Mouse (Mus musculus) thymus, adult 2 months (tissue): ENCODE measurements around the gene Setd2. TPM values are rescaled to one million over a fixed set of nuclear protein-coding genes. Genes with fewer than 3 reads are reported as not detected.

ENCODE experiments used
- DNase-seq: peaks from one replicate; pipeline ENCODE4 v3.0.0; 2021
- H3K27ac ChIP-seq: fragments of 200-500 bp; 2 replicates; pipeline ENCODE4 v1.5.1; 2012; ENCODE audit warnings: low read length, control low read depth; ENCODE audit not compliant: control insufficient read depth, insufficient read depth
- H3K27me3 ChIP-seq: fragments of 200-500 bp; 2 replicates; pipeline ENCODE4 v1.6.1; 2012; ENCODE audit warnings: mild to moderate bottlenecking, low read length, moderate library complexity, mixed read lengths; ENCODE audit not compliant: control insufficient read depth, insufficient read depth
- H3K36me3 ChIP-seq: fragments of 200-500 bp; 2 replicates; pipeline ENCODE4 v1.6.1; 2012; ENCODE audit warnings: mild to moderate bottlenecking, low read length, moderate library complexity; ENCODE audit not compliant: control insufficient read depth, insufficient read depth
- H3K4me1 ChIP-seq: fragments of 200-500 bp; replicated peaks from 2 replicates; pipeline ENCODE4 v1.6.1; 2012; ENCODE audit warnings: low read length; ENCODE audit not compliant: control insufficient read depth, insufficient read depth
- H3K4me3 ChIP-seq: fragments of 200-500 bp; 2 replicates; pipeline ENCODE4 v1.5.1; 2012; ENCODE audit warnings: mild to moderate bottlenecking, low read length, control low read depth, moderate library complexity; ENCODE audit not compliant: control insufficient read depth, insufficient read depth
- CTCF ChIP-seq: fragments of 200-500 bp; IDR thresholded peaks from 2 replicates; pipeline ENCODE4 v1.5.1; 2012; ENCODE audit warnings: mild to moderate bottlenecking, control low read depth, low read length, moderate library complexity, borderline replicate concordance; ENCODE audit not compliant: control insufficient read depth, poor library complexity, insufficient read depth; ENCODE audit errors: extremely low read depth
- POLR2A ChIP-seq: fragments of 200-500 bp; IDR thresholded peaks from 2 replicates; pipeline ENCODE4 v1.6.1; 2012; ENCODE audit warnings: mild to moderate bottlenecking, low read length, control low read depth, moderate library complexity; ENCODE audit not compliant: control insufficient read depth, poor library complexity, insufficient read depth; ENCODE audit errors: extremely low read depth
- WGBS: fragments of 180-500 bp; shearing (Covaris S2); methylation state at CpG from one replicate; pipeline ENCODE4 v1.1.7; 2018; 5-methylcytosine and 5-hydroxymethylcytosine counted together
- polyA plus RNA-seq: library from polyadenylated mRNA; depleted of rRNA; stranded (reverse); fragments of >200 nt; gene quantifications from 2 replicates; pipeline ENCODE4 v1.2.3, GENCODE M21; 2012

Setd2 gene
- polyA plus RNA-seq, 1 experiment = 85.6 TPM

- no peak for DNase-seq
- Histone ChIP-seq H3K27ac (no peak overlapping the region), H3K4me3 (no peak overlapping the region), H3K4me1 (0 out of 2 replicates have a peak, but pooled peaks cover 2% of the 10 kb centered on the region), H3K36me3 (no peaks in the 10 kb centered on the region; the same call in 1 of the 2 replicates), H3K27me3 (no peaks in the 10 kb centered on the region)
- whole genome bisulfite sequencing = 44% methylated on average over 4 of the region's 4 CpGs
- TF ChIP-seq POLR2A = no peak
- TF ChIP-seq CTCF = no peak
Observed at GRCm38 (mm10) chr9:110541988-110542387, 9.6 kb downstream of the Setd2 start.

DNA sequence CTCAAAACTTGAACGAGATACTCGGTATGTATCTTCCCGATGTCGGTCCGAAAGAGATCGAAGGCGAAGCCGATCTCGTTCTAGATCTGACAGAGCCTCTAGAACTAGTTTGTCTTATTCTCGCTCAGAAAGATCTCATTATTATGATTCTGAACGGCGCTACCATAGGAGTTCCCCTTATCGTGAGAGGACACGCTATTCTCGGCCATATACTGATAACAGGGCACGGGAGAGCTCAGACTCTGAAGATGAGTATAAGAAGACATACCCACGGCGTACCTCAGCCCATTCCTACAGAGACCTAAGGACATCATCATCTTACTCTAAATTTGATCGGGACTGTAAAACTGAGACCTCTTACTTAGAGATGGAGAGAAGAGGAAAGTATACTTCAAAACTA is 15.9 kb downstream of the Setd2 start:
- Histone ChIP-seq H3K36me3 (peaks cover 59% of the 10 kb centered on the region), H3K4me3 (no peak overlapping the region), H3K4me1 (0 out of 2 replicates have a peak, but pooled peaks cover 2% of the 10 kb centered on the region), H3K27ac (no peak overlapping the region), H3K27me3 (no peaks in the 10 kb centered on the region)
- 98% methylated on average over 19 of the region's 19 CpGs for WGBS
- TF ChIP-seq CTCF (no peak), POLR2A (no peak)
- no peak for DNase-seq

GRCm38 (mm10) chr9:110568309-110568708 is 35.9 kb downstream of the Setd2 start:
- no peak overlapping the region for H3K4me3 ChIP-seq
- H3K4me1 ChIP-seq = no peaks in the 10 kb centered on the region
- peaks cover 87% of the 10 kb centered on the region for H3K36me3 ChIP-seq
- no peaks in the 10 kb centered on the region for H3K27me3 ChIP-seq
- TF ChIP-seq CTCF = no peak
- no peak for TF ChIP-seq POLR2A
- H3K27ac ChIP-seq = no peak overlapping the region
- DNase-seq = no peak

GRCm38 (mm10) chr9:110582161-110582560 is 49.8 kb downstream of the Setd2 start:
- no peak for DNase-seq
- TF ChIP-seq POLR2A = no peak
- no peak for TF ChIP-seq CTCF
- 92% methylated on average over 2 of the region's 2 CpGs for WGBS

DNA sequence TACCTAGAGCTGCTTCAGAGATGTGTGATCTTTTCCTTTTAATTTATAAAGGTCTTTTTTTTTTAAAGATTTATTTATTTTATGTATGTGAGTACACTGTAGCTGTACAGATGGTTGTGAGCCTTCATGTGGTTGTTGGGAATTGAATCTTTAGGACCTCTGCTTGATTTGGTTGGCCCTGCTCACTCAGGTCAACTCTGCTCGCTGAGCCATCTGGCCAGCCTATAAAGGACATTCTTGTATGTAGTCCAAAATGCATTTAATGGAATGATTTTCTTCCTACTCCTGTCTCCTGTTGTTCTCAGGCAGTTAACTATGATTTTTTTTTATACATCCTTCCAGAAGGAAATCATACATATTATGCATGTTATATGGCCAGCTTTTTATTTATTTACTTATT is 51.1 kb downstream of the Setd2 start:
- H3K27ac ChIP-seq = no peak overlapping the region

More at GRCm38 (mm10) chr9:110582161-110582560, 49.8 kb downstream of the Setd2 start:
- Histone ChIP-seq H3K4me3 (no peak overlapping the region), H3K4me1 (no peaks in the 10 kb centered on the region), H3K36me3 (peaks cover 15% of the 10 kb centered on the region), H3K27ac (no peak overlapping the region), H3K27me3 (no peaks in the 10 kb centered on the region)

GRCm38 (mm10) chr9:110611471-110611870 is 79.1 kb downstream of the Setd2 start:
- TF ChIP-seq POLR2A (no peak), CTCF (no peak)
- Histone ChIP-seq H3K27ac (no peak overlapping the region), H3K4me1 (no peaks in the 10 kb centered on the region), H3K27me3 (no peaks in the 10 kb centered on the region), H3K4me3 (no peak overlapping the region), H3K36me3 (peaks cover 38% of the 10 kb centered on the region)
- DNase-seq = no peak
- 88% methylated on average over 3 of the region's 3 CpGs for WGBS

More for the DNA sequence above, 51.1 kb downstream of the Setd2 start:
- Histone ChIP-seq H3K4me1 (no peaks in the 10 kb centered on the region), H3K36me3 (peaks cover 14% of the 10 kb centered on the region), H3K27me3 (no peaks in the 10 kb centered on the region), H3K4me3 (no peak overlapping the region)
- 84% methylated on average over 1 of the region's 1 CpGs for WGBS
- TF ChIP-seq CTCF (no peak), POLR2A (no peak)
- no peak for DNase-seq

GRCm38 (mm10) chr9:110617081-110617480 is 84.7 kb downstream of the Setd2 start:
- no peaks in the 10 kb centered on the region for H3K4me1 ChIP-seq
- no peak for DNase-seq
- no peaks in the 10 kb centered on the region for H3K27me3 ChIP-seq
- H3K27ac ChIP-seq = no peak overlapping the region
- no peak for TF ChIP-seq POLR2A
- H3K4me3 ChIP-seq = no peak overlapping the region
- WGBS = 57% methylated on average over 3 of the region's 3 CpGs
- peaks cover 39% of the 10 kb centered on the region for H3K36me3 ChIP-seq
